Mouse (Mus musculus): ENCODE measurements at regions not wholly inside any gene's neighbourhood (a gene's known extent, or its start where the extent isn't known, plus 50 kb on each side); places are given as distances from the start of the nearest gene placed in this dataset.

GRCm38 (mm10) chr8:90600946-90601695, 216.1 kb downstream of the Gm19935 start:
- TF ChIP-seq CTCF (IDR thresholded peaks at IDR 0.05) (no peak), EP300 (IDR thresholded peaks at IDR 0.05) (no peak)

All from lung, postnatal 0 days (tissue).